Mouse (Mus musculus) liver, embryonic 14.5 days (tissue): ENCODE results near the gene Adrm1.

ENCODE experiments used
- CTCF ChIP-seq: IDR thresholded peaks from 2 replicates; pipeline ENCODE4 v1.5.1; 2016; ENCODE audit warnings: antibody characterized with exemption, low read depth, control low read depth
- EP300 ChIP-seq: IDR thresholded peaks from 2 replicates; pipeline ENCODE4 v1.6.1; 2016; ENCODE audit warnings: antibody characterized with exemption, low read depth

GRCm38 (mm10) chr2:180198782-180199181, 27.5 kb downstream of the Adrm1 start:
- TF ChIP-seq CTCF (no peak), EP300 (no peak)
